Mouse (Mus musculus): ENCODE results near the gene Trpv2. TPM values are rescaled to one million over a fixed set of nuclear protein-coding genes. Genes with fewer than 3 reads are reported as not detected.
A peak's percentile ranks its signal among the peaks of the same experiment; 100 is the strongest.

The Trpv2 gene
- polyA plus RNA-seq, 1 experiment, result 4.1 TPM

DNA sequence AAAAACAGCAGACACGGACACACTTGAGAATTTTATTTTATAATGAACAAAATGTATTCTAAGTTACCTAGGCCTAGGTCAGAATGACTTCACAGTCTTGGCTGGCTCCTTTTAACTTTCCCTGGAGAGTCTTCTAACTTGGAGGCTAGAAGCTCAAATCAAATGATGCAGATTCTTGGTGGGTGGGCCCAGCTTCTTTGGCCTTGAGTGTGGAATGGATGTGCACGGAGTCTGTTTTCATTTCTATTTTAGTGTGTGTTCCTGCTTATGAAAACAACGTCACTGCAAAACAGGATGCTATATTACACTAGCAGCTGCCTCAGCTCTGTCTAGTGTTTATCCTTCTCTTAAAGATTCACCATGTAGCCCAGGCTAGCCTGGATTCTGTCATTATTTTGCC, 61.1 kb downstream of the Trpv2 start:
- 66% methylated on average over 3 of the region's 3 CpGs for WGBS
- peak; percentile 33 for DNase-seq
- Histone ChIP-seq H3K27me3 (replicated peaks; ENCODE audit: control insufficient read depth, insufficient read depth, low read length) (no peaks in the 10 kb centered on the region), H3K36me3 (ENCODE audit: control insufficient read depth, insufficient read depth, low read length) (no peaks in the 10 kb centered on the region), H3K4me3 (ENCODE audit: insufficient read depth, low read depth, low read length) (no peak overlapping the region), H3K27ac (ENCODE audit: insufficient read depth, low read depth, low read length) (0 out of 2 replicates have a peak overlapping the region, but pooled peaks have one; percentile 7), H3K4me1 (ENCODE audit: control insufficient read depth, insufficient read depth, low read length) (no peaks in the 10 kb centered on the region)
- TF ChIP-seq POLR2A (IDR thresholded peaks at IDR 0.05; ENCODE audit: low read depth, low read length) (no peak), CTCF (conservative IDR thresholded peaks at IDR 0.05; ENCODE audit: insufficient read depth, insufficient read length, low read depth, low read length) (no peak)

DNA sequence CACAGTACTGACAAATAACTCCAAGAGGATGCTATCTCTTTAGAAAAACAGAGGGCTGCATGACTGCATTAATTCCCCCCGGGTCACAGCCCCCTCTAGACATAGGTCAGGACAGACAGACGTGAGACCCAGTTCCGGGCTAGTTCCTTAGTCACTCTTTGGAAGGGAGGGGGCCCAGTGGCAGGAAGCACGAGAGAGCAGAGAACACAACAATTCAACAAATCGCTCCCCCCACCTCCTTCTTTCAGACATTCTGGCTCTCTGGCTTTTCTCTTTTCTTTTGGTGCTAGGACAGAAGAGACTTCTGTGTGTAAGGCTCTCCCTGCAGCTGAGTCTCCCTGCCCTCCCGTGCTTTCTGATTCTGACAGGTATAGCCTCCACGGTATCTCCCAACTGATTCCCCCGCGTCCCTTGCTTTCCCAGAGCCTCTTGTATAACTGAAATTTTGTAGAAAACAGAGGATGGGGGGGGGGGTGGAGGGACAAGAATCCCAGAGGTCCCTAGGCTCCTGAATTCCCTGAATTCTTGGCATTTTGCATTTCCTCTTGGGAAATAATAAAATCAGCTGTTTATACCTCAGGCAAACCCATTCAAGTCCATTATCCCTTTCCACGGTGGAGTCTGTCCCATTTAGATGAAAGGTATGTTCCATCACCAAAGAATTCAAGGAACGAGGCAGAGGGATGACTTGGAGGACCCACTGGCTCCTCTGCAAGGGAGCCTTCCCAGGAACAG, 62.0 kb downstream of the Trpv2 start:
- no peak for TF ChIP-seq POLR2A (IDR thresholded peaks at IDR 0.05; ENCODE audit: low read depth, low read length)
- no peaks in the 10 kb centered on the region for H3K4me1 ChIP-seq (ENCODE audit: control insufficient read depth, insufficient read depth, low read length)
- DNase-seq, result peak; percentile 49
- no peaks in the 10 kb centered on the region for H3K36me3 ChIP-seq (ENCODE audit: control insufficient read depth, insufficient read depth, low read length)
- no peaks in the 10 kb centered on the region for H3K27me3 ChIP-seq (replicated peaks; ENCODE audit: control insufficient read depth, insufficient read depth, low read length)
- no peak overlapping the region for H3K4me3 ChIP-seq (ENCODE audit: insufficient read depth, low read depth, low read length)
- H3K27ac ChIP-seq (ENCODE audit: insufficient read depth, low read depth, low read length), result peak overlapping the region; percentile 72
- WGBS, result 59% methylated on average over 11 of the region's 11 CpGs

DNA sequence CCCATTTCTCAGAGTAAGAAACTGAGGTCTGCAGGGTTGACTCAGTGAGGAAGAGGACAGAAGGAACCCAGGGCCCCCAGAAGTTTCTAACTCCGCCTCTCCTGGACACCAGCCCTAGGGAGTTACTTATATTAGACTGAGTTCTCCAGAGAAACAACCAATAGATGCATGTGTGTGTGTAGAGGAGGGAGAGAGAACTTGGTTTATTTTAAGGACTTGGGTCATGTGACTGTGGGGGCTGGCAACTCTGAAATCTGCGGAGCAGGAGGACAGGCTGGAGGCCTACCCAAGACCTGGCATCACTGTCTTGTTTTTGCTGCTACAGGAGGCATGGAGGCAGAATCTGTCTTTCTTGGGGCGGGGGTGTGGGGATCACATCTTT, 62.5 kb downstream of the Trpv2 start:
- Histone ChIP-seq H3K4me3 (ENCODE audit: insufficient read depth, low read depth, low read length) (no peak overlapping the region), H3K36me3 (ENCODE audit: control insufficient read depth, insufficient read depth, low read length) (no peaks in the 10 kb centered on the region), H3K27me3 (replicated peaks; ENCODE audit: control insufficient read depth, insufficient read depth, low read length) (no peaks in the 10 kb centered on the region), H3K4me1 (ENCODE audit: control insufficient read depth, insufficient read depth, low read length) (no peaks in the 10 kb centered on the region), H3K27ac (ENCODE audit: insufficient read depth, low read depth, low read length) (0 out of 2 replicates have a peak overlapping the region, but pooled peaks have one; percentile 6)
- no peak for TF ChIP-seq CTCF (conservative IDR thresholded peaks at IDR 0.05; ENCODE audit: insufficient read depth, insufficient read length, low read depth, low read length)
- TF ChIP-seq POLR2A (IDR thresholded peaks at IDR 0.05; ENCODE audit: low read depth, low read length), result no peak
- peak; percentile 61 for DNase-seq
- WGBS, result 70% methylated on average over 3 of the region's 3 CpGs

DNA sequence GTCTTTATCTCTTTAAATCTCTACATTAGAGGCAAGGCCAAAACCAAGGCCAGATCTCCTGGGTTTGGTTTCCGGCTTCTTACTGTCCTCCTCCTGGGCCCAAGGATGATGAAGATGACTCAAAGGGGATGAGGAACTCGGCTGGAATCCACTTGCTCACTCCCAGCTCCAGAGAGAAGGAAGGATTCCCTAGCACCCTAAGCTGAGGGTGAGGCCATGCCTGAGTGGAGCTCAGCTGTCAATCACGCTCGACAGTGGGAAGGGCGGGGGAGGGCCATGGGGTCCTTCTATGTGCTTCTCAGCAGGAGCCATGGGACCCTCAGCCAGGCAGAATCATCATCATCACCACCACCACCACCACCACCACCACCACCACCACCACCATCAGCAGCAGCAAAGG, 63.1 kb downstream of the Trpv2 start:
- Histone ChIP-seq H3K4me3 (ENCODE audit: insufficient read depth, low read depth, low read length) (no peak overlapping the region), H3K36me3 (ENCODE audit: control insufficient read depth, insufficient read depth, low read length) (no peaks in the 10 kb centered on the region), H3K4me1 (ENCODE audit: control insufficient read depth, insufficient read depth, low read length) (no peaks in the 10 kb centered on the region), H3K27ac (ENCODE audit: insufficient read depth, low read depth, low read length) (no peak overlapping the region), H3K27me3 (replicated peaks; ENCODE audit: control insufficient read depth, insufficient read depth, low read length) (no peaks in the 10 kb centered on the region)
- WGBS, result 69% methylated on average over 5 of the region's 5 CpGs
- no peak for TF ChIP-seq CTCF (conservative IDR thresholded peaks at IDR 0.05; ENCODE audit: insufficient read depth, insufficient read length, low read depth, low read length)
- no peak for TF ChIP-seq POLR2A (IDR thresholded peaks at IDR 0.05; ENCODE audit: low read depth, low read length)
- DNase-seq, result no peak

DNA sequence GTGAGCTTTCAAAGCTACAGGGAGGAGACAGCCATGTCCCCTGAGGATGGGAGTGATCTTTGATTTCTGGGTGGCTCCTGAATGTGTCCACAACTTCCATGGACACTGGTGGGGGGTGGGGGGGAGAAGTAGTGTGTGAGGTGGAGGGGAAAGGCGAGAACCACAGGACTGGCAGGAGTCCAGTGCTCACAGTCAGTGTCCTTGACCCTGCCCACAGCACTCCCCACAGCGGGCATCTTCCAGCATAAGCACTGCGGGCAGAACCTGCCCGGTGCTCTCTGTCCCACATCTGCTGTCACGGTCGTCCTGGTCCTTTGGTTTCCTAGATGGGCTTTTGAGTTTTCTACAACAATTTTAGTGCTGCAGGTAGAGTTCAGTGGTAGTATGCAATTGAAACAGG, 63.5 kb downstream of the Trpv2 start:
- TF ChIP-seq CTCF (conservative IDR thresholded peaks at IDR 0.05; ENCODE audit: insufficient read depth, insufficient read length, low read depth, low read length) (no peak), POLR2A (IDR thresholded peaks at IDR 0.05; ENCODE audit: low read depth, low read length) (no peak)
- DNase-seq, result no peak

DNA sequence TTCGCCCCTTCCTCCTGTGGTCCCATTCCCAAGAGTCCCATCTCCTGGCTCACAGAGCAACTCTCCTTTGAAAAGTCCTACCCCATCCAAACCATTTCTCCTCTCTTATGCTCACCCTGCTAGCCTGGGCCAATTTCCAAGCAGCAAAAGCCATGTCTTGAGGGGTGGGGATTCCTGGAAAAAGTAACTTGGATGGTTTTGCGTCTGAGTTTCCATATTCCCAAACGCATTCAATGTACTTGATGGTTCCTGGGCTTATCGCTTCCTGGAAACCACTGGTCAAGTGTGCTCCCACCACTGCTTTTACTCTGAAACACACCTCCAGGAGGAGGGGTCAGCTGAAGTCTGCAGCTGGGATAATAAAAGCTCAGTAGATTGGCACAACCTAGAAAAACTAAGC, 64.1 kb downstream of the Trpv2 start:
- WGBS, result 77% methylated on average over 4 of the region's 4 CpGs
- Histone ChIP-seq H3K4me1 (ENCODE audit: control insufficient read depth, insufficient read depth, low read length) (peaks cover 3% of the 10 kb centered on the region; the same call in 1 of the 2 replicates), H3K27me3 (replicated peaks; ENCODE audit: control insufficient read depth, insufficient read depth, low read length) (no peaks in the 10 kb centered on the region), H3K4me3 (ENCODE audit: insufficient read depth, low read depth, low read length) (no peak overlapping the region), H3K36me3 (ENCODE audit: control insufficient read depth, insufficient read depth, low read length) (no peaks in the 10 kb centered on the region), H3K27ac (ENCODE audit: insufficient read depth, low read depth, low read length) (no peak overlapping the region)
- no peak for TF ChIP-seq POLR2A (IDR thresholded peaks at IDR 0.05; ENCODE audit: low read depth, low read length)
- TF ChIP-seq CTCF (conservative IDR thresholded peaks at IDR 0.05; ENCODE audit: insufficient read depth, insufficient read length, low read depth, low read length), result no peak
- no peak for DNase-seq

More for the DNA sequence above, 63.5 kb downstream of the Trpv2 start:
- H3K27ac ChIP-seq (ENCODE audit: insufficient read depth, low read depth, low read length), result no peak overlapping the region
- no peaks in the 10 kb centered on the region for H3K36me3 ChIP-seq (ENCODE audit: control insufficient read depth, insufficient read depth, low read length)
- 64% methylated on average over 6 of the region's 6 CpGs for WGBS
- no peak overlapping the region for H3K4me3 ChIP-seq (ENCODE audit: insufficient read depth, low read depth, low read length)
- H3K4me1 ChIP-seq (ENCODE audit: control insufficient read depth, insufficient read depth, low read length), result no peaks in the 10 kb centered on the region
- H3K27me3 ChIP-seq (replicated peaks; ENCODE audit: control insufficient read depth, insufficient read depth, low read length), result no peaks in the 10 kb centered on the region

DNA sequence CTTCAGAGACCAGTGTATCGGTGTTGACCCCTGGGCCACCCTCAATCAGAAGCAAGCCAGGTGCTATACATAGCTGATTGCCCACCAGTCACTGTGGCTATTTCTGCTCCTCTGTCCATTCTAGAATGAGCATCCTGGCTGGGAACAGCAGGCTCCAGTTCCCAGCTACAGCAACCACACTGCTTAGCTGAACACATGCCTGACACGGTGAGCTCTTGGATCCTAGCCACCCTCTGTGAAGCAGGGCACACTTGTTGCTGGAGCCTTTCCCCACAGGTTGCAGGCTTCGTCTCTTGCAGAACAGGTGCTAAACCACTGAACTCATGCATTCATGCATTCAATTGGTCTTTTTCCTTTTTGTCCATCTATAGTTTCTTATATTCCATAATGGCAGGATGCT, 66.1 kb downstream of the Trpv2 start:
- H3K27me3 ChIP-seq (replicated peaks; ENCODE audit: control insufficient read depth, insufficient read depth, low read length), result no peaks in the 10 kb centered on the region
- no peak for DNase-seq
- no peak overlapping the region for H3K27ac ChIP-seq (ENCODE audit: insufficient read depth, low read depth, low read length)
- TF ChIP-seq POLR2A (IDR thresholded peaks at IDR 0.05; ENCODE audit: low read depth, low read length), result no peak
- TF ChIP-seq CTCF (conservative IDR thresholded peaks at IDR 0.05; ENCODE audit: insufficient read depth, insufficient read length, low read depth, low read length), result no peak
- WGBS, result 67% methylated on average over 3 of the region's 3 CpGs
- no peaks in the 10 kb centered on the region for H3K36me3 ChIP-seq (ENCODE audit: control insufficient read depth, insufficient read depth, low read length)
- no peak overlapping the region for H3K4me3 ChIP-seq (ENCODE audit: insufficient read depth, low read depth, low read length)
- peaks cover 11% of the 10 kb centered on the region for H3K4me1 ChIP-seq (ENCODE audit: control insufficient read depth, insufficient read depth, low read length)
